ENCODE assay signal across 8 mouse cellular contexts in genomic region chr17:46297364-46298219, GRCm38 (mm10). TPM values are rescaled to one million over a fixed set of nuclear protein-coding genes. Genes with fewer than 3 reads are reported as not detected.
DNase-seq lines count a peak whose midpoint lies in the region; ATAC-seq and TF ChIP-seq lines count a peak whose summit lies in the region.

Gene Dlk2 (plus strand): TSS chr17:46297421.

- H3K9me3 ChIP-seq in forebrain, embryonic 16.5 days (ENCODE audit: control insufficient read depth, low read length): no peaks in the 10 kb centered on the region
- no peaks in the 10 kb centered on the region for H3K9me3 ChIP-seq in midbrain, embryonic 15.5 days

- ATAC-seq in forebrain, embryonic 16.5 days: peak; percentile 59
- ATAC-seq in midbrain, embryonic 15.5 days (replicated peaks): peak; percentile 75

- no peaks in the 10 kb centered on the region for H3K36me3 ChIP-seq in forebrain, embryonic 16.5 days (ENCODE audit: control insufficient read depth, insufficient read depth)
- H3K36me3 ChIP-seq in midbrain, embryonic 15.5 days (replicated peaks): peaks cover 4% of the 10 kb centered on the region; the same call in 1 of the 2 replicates

- peak within 1 kb of the TSS; percentile 74 for H3K4me3 ChIP-seq in left cerebral cortex, adult 2 months
- H3K4me3 ChIP-seq in forebrain, embryonic 16.5 days (replicated peaks; ENCODE audit: low read length): peak within 1 kb of the TSS; percentile 77
- H3K4me3 ChIP-seq in midbrain, embryonic 15.5 days: peak within 1 kb of the TSS; percentile 65

- peak within 1 kb of the TSS; percentile 98 for H3K4me2 ChIP-seq in forebrain, embryonic 16.5 days (ENCODE audit: low read length)
- peak within 1 kb of the TSS; percentile 69 for H3K4me2 ChIP-seq in midbrain, embryonic 15.5 days

- under 1% methylated on average over 73 of the region's 86 CpGs for WGBS in forebrain, embryonic 16.5 days
- WGBS in midbrain, embryonic 15.5 days: under 1% methylated on average over 70 of the region's 86 CpGs

- peak; percentile 56 to 71 for DNase-seq in left cerebral cortex, adult 2 months (ENCODE audit: extremely low spot score in 1 of 2, low spot score in 2 of 2)
- no peak for DNase-seq in left cerebral cortex, adult 9 months (ENCODE audit: low spot score in 2 of 2)
- DNase-seq in brain, embryonic 14.5 days (ENCODE audit: low read depth): peak; percentile 72
- DNase-seq in layer of hippocampus, postnatal 10 days (ENCODE audit: low spot score in 2 of 2): peak; percentile 41 to 60
- no peak for DNase-seq in ovary, postnatal 36 days (ENCODE audit: low spot score)
- no peak for DNase-seq in gastrocnemius, postnatal 25 days

- peak within 1 kb of the TSS; percentile 91 for H3K27ac ChIP-seq in left cerebral cortex, adult 2 months
- H3K27ac ChIP-seq in forebrain, embryonic 16.5 days (ENCODE audit: low read length): peak within 1 kb of the TSS; percentile 67
- H3K27ac ChIP-seq in midbrain, embryonic 15.5 days: peak within 1 kb of the TSS; percentile 81

- intact Hi-C loops in left cerebral cortex, adult 2 months (cut with DNase I): loop anchor here (1.0 to 2.0 kb wide), 2 partner anchors 15 to 31 kb away; partner anchors contain the start of gene Tjap1

- H3K27me3 ChIP-seq in forebrain, embryonic 16.5 days (replicated peaks; ENCODE audit: control insufficient read depth, insufficient read depth, low read length): peaks cover 26% of the 10 kb centered on the region
- peaks cover 32% of the 10 kb centered on the region for H3K27me3 ChIP-seq in midbrain, embryonic 15.5 days (replicated peaks)

- peak within 1 kb of the TSS; percentile 76 for H3K9ac ChIP-seq in forebrain, embryonic 16.5 days (replicated peaks; ENCODE audit: low read depth, low read length)
- H3K9ac ChIP-seq in midbrain, embryonic 15.5 days: peak within 1 kb of the TSS; percentile 54

- no peak for TF ChIP-seq CTCF in left cerebral cortex, adult 2 months (IDR thresholded peaks at IDR 0.05)
- no peak for TF ChIP-seq CTCF in brain, embryonic 14.5 days (IDR thresholded peaks at IDR 0.05; ENCODE audit: borderline replicate concordance, extremely low read depth, insufficient read depth, insufficient read length)

- peaks cover 20% of the 10 kb centered on the region for H3K4me1 ChIP-seq in forebrain, embryonic 16.5 days (replicated peaks; ENCODE audit: control insufficient read depth, insufficient read depth, low read length)
- peaks cover 24% of the 10 kb centered on the region for H3K4me1 ChIP-seq in midbrain, embryonic 15.5 days

- TF ChIP-seq POLR2A in brain, embryonic 14.5 days (IDR thresholded peaks at IDR 0.05; ENCODE audit: borderline replicate concordance, extremely low read depth, insufficient read depth, insufficient read length, poor library complexity, severe bottlenecking): no peak

RNA-seq across cellular contexts. Expression of gene Dlk2, which starts in this region (rescaled TPM):
- 10 to 100 TPM; 66.1 to 82.1 TPM for total RNA-seq in left cerebral cortex, adult 2 months (2021)
- polyA plus RNA-seq in brain, embryonic 14.5 days (2012; rRNA removed): 93.3 and 114 TPM in 2 replicates
- 8.6 and 13.0 TPM in 2 replicates for polyA plus RNA-seq in forebrain, embryonic 16.5 days (2015; fragmentation: Nextera tagmentation; extraction: Ambion mirVana)
- 10 to 100 TPM; 44.4 to 52.4 TPM for total RNA-seq in layer of hippocampus, postnatal 10 days (2021)
- polyA plus RNA-seq in midbrain, embryonic 15.5 days (2015; fragmentation: Nextera tagmentation; extraction: Ambion mirVana): 22.5 and 23.7 TPM in 2 replicates
- under 1 TPM in 1 of 2 experiments, not detected in 1; 0.21 TPM for total RNA-seq in gastrocnemius, postnatal 25 days (2021)

Comparison
In these comparisons a context has a peak if more than half of its experiments do, and no peak if none do; other contexts are left out.
1. RNA of gene Dlk2 (total RNA-seq): 66.1 to 82.1 TPM in left cerebral cortex, adult 2 months and 44.4 to 52.4 TPM in layer of hippocampus, postnatal 10 days; 0.21 TPM in gastrocnemius, postnatal 25 days; every median in the first group is over 10 times any median in the second.
2. DNase-seq: peak in left cerebral cortex, adult 2 months (2 of 2), brain, embryonic 14.5 days (single experiment) and layer of hippocampus, postnatal 10 days (2 of 2); none in left cerebral cortex, adult 9 months (0 of 2), ovary, postnatal 36 days (single experiment) and gastrocnemius, postnatal 25 days (single experiment).
3. Peak in every context shown above with its lines, with median percentiles within 50 percentile points of each other: H3K27ac ChIP-seq and H3K4me3 ChIP-seq.